Mouse (Mus musculus): ENCODE data around the gene Tsr3.

GRCm38 (mm10) chr17:25222951-25223601 is 16.9 kb upstream of the Tsr3 start:
- no peak for TF ChIP-seq CTCF (IDR thresholded peaks at IDR 0.05; ENCODE audit: extremely low read depth, insufficient read length, insufficient replicate concordance, low read depth, low read length)
- no peak for TF ChIP-seq POLR2A (IDR thresholded peaks at IDR 0.05; ENCODE audit: low read depth, low read length)
